Mouse (Mus musculus) monocyte, adult 5-6 weeks (primary cell): Measurements from ENCODE around the gene Mthfr. TPM values are rescaled to one million over a fixed set of nuclear protein-coding genes. Genes with fewer than 3 reads are reported as not detected.

Experiments used
- ATAC-seq: fragments of 153-309, 156-312 bp; replicated peaks from 2 replicates; pipeline ENCODE4 v1.8.0; 2017; ENCODE audit warnings: mild to moderate bottlenecking; ENCODE audit not compliant: low TSS enrichment, insufficient number of reproducible peaks, severe bottlenecking, poor library complexity, low FRiP score
- total RNA-seq: library from RNA; stranded (forward); fragments of 200-1000, 200-491, 200-594 nt; gene quantifications from 3 replicates; pipeline ENCODE4 v1.2.3, GENCODE M21; 2017

The Mthfr gene
- 6.4 to 14.7 TPM (median 8.7 TPM) in 3 replicates for total RNA-seq

DNA sequence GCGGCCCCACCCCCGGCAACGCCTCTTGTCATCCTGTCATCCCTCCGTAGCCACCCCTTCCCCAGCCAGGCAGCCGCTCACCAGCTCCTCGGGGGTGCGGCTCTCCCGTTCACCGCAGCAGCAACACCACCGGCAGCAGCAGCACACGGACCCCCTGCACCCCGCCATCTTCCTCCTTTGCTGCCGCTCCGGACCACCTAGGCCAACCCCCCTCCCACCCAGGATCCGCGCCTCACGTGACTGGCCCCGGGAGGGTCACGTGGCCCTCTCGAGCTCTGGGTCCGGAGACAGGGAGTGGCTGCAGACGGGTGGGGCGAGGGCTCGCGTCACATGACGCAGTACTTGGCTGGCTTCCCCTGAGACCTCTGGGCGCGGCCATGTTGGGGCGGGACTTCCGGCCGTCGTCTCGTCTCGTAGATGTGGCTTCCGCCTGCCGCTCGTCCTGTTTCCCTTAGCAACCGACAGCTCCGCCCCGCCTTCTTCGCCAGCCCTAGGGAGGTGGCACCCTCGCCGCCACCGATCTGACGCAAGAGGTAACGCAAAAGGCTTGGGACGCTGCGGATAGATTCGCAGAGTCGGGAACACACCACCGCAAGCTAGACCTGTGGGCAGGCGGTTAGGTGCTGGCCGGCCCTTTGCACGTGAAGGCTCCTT, at the start of gene Mthfr, which contains the start of gene Clcn6:
Gene Mthfr (plus strand): TSS at position 478 of the 654 bp plus-strand sequence.
Gene Clcn6 (minus strand): TSS at position 222 of the 654 bp plus-strand sequence.
- peak; percentile 89 for ATAC-seq

DNA sequence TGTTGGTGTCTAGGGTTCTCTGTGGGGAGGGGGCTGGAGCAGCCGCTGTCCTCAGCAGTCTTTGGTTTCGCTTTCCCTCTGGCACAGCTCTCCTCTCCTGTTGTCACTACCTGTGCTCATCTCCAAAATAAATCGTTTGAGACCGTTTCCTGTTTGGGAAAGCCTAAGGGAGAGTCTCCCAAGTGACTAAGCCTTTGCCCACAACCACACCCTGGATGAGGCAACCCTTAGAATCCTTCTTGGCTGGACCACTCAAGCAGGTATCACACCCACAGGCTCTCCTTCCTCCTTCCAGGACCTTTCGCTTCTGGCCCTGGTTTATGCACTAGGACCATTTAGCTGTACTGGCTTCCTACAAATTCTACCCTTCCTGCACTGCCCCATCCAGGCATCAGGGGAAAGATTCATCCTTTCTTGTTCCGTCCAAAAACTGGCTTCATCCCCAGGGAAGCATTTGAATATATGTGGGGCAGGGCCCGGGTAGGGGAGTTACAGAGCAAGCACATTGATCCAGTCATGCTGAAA, 45.2 kb upstream of the Mthfr start:
- no peak for ATAC-seq

DNA sequence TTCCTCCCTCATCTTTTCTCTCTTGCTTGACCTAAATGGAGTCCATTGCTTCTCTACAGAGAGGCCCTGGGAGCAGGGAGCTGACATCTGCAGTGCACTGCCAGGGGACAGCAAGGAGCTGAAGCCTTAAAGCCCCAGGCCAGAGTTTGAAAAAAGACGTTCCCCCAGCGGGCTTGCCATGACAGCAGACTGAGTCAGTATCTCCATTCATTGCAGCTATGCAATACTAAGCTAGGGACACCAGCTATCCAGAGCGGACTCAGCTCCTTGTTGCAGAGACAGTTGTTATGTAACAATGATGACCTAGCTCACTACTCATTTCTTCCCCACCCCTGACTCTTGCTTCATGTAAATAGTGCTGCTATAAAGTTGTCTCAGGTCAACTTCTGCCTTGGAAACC, 43.6 kb upstream of the Mthfr start:
- ATAC-seq, result no peak

DNA sequence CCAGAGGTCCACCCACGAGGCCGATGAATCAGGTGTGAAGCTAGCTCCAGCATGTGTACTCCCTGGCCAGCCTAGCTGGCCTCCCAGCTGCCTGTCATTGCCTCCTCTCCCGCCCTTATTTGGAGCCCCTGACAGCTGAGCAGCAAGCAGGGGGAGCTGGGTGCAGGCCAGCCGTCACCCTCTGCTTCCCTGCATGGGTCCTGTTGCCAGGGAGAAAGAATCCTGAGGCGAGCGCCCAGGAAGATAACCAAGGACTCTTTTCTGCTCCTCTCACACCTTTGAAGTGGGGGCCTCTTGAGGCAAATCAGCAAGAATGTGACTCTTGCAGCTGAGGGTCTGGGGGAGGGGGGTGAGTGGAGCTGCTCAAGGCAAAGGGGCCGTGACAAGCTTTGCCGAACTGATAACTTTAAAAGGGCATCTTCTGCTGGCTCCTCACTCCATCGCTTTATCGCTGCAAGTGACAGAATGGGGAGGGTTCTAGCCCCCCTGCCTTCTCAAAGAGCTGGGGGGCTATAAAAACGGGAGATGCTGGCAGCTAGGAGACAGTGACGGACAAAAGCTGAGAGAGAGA, 38.6 kb upstream of the Mthfr start, which contains the start of gene Nppa:
Gene Nppa (plus strand): TSS at position 521 of the 571 bp plus-strand sequence.
- no peak for ATAC-seq

GRCm38 (mm10) chr4:148001013-148001789, 37.7 kb upstream of the Mthfr start:
- ATAC-seq, result no peak

- no peak for ATAC-seq
Observed at GRCm38 (mm10) chr4:148001866-148002265, 37.0 kb upstream of the Mthfr start.

- ATAC-seq, result no peak
Observed at GRCm38 (mm10) chr4:148004361-148004760, 34.5 kb upstream of the Mthfr start.

GRCm38 (mm10) chr4:148008412-148008811, 30.5 kb upstream of the Mthfr start:
- no peak for ATAC-seq

DNA sequence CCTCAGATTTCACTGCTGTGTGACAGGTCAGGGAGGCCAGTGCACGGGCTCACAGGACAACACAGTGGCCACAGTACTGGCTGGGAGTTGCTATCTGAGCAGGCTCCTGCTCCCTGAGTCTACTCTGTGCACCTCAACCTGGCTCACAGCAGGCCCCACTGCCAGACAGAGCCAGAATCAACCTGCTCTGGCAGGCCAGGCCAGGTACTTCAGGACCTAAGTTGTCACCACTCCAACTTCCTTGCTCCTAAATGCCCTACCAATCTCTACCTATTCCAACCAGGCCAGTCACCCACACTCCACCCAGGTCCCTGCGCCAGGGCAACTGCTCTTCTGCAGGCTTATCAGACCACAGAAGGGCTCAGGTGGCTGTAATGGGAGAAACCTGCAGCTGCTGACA, 29.2 kb upstream of the Mthfr start:
- ATAC-seq, result no peak

DNA sequence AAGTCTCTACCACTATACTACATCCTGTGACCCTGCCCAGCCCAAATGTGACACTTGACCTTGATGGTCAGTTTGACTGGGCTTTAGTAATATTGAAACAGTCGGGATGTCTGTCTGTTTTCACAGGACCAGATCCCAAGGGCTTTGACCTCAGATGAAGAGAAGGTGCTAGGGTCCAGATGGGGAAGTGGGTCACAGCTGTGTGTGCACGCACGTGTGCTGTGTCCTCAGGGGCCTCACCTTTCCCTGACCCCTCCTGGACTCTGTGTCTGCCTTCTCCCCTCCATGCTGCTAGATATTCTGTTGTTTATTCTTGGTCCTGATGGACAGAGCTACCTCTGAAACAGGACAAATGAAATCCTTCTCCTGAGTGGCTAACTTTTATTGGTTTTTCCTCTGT, 27.5 kb upstream of the Mthfr start:
- no peak for ATAC-seq

- no peak for ATAC-seq
Observed at GRCm38 (mm10) chr4:148012216-148012615, 26.7 kb upstream of the Mthfr start.

- no peak for ATAC-seq
Observed at GRCm38 (mm10) chr4:148015418-148015817, 23.5 kb upstream of the Mthfr start.

- no peak for ATAC-seq
Observed at GRCm38 (mm10) chr4:148016981-148017380, 21.9 kb upstream of the Mthfr start.

- ATAC-seq, result no peak
Observed at GRCm38 (mm10) chr4:148018410-148018809, 20.5 kb upstream of the Mthfr start.

- ATAC-seq, result no peak
Observed at GRCm38 (mm10) chr4:148024003-148024402, 14.9 kb upstream of the Mthfr start.

DNA sequence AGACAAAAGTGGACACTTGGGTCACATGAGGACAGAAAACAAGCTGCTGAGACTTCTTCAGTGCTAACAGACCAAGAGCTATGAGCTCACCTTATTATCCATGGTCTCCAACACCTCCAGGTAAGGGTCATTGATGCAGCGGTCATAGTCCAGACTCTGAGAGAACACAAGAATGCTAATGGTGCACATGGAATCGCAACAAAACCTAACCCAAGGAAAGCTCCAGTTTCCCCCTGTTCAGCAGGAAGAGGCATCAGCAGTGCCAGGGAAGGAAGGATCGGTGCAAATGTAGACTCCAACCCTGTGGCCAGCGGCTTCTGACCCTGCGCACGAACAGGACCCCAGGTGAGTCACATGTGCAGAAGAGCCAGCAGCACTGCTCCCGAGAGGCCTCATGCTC, 9.6 kb upstream of the Mthfr start:
- no peak for ATAC-seq

DNA sequence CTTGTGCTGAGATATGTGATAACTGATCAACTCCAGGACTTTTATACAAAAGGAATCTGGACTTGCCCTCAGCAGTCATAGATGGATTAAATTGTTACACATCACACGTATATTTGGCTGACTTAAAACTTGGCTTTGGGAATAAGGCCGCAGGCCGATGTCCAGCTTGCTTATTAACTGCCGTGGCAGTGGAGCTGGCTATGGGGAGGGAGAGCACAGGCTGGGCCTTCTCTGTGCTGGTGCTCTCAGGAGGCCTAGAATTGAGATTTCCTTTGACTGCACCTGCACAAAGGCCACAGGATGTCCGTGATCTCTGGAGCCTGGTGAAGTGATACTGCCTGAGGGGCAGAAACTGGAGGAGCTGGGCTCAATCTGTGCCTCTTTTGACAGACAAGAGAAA, 8.4 kb upstream of the Mthfr start:
- no peak for ATAC-seq

DNA sequence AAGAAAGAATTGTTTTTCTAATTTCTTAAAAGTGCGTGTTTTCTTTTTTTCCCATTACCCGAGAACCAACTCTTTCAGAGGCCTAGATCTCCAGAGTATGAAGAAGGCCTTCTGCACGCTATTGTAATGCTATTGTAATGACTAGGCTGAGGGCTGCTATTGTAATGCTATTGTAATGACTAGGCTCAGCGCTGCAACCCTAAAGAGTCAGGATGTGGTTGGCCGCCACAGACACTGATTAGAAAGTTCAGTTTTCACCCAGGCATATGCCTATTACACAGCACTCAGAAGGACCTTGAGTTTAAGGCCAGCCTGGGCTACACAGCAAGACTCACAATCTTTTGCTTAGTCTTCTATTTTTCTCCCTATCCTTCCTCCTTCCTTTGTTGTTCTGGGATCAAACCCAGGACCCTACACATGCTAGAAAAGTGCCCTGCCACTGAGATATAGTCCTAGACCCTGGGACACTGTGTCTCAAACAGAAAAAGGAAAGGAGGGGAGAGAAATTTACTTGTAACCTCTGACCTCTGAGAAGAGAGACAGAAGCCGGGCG, 4.9 kb upstream of the Mthfr start:
- ATAC-seq, result no peak

GRCm38 (mm10) chr4:148035440-148035839, 3.4 kb upstream of the Mthfr start:
- no peak for ATAC-seq
